Mouse (Mus musculus) MEL (cell line): ENCODE results near the gene Cox7a1.

Source experiments
- CTCF ChIP-seq, 3 experiments: IDR thresholded peaks in 2 of 3; conservative IDR thresholded peaks in 1 of 3; 2 replicates each; pipeline ENCODE4 v1.5.1; 2011 to 2012; ENCODE audit warnings: low read length in 3 of 3, low read depth in 2 of 3, mild to moderate bottlenecking in 2 of 3, improper control_type of control experiment in 1 of 3, inconsistent platforms in 1 of 3, mixed read lengths in 1 of 3, moderate library complexity in 1 of 3; ENCODE audit not compliant: control insufficient read depth in 1 of 3, insufficient read depth in 1 of 3, poor library complexity in 1 of 3, severe bottlenecking in 1 of 3
- ETS1 ChIP-seq: IDR thresholded peaks from 2 replicates; pipeline ENCODE4 v1.6.1; 2012; ENCODE audit warnings: low read depth, mild to moderate bottlenecking, inconsistent platforms, low read length, improper control_type of control experiment, moderate library complexity
- POLR2A ChIP-seq, 2 experiments: IDR thresholded peaks; 2 replicates each; pipeline ENCODE4 v1.6.1; 2011 to 2012; ENCODE audit warnings: low read length in 2 of 2, mild to moderate bottlenecking in 2 of 2, control low read depth in 1 of 2, improper control_type of control experiment in 1 of 2, low read depth in 1 of 2, moderate library complexity in 1 of 2; ENCODE audit not compliant: control insufficient read depth in 1 of 2, insufficient read depth in 1 of 2, poor library complexity in 1 of 2

GRCm38 (mm10) chr7:30176474-30176873, 7.5 kb upstream of the Cox7a1 start:
- no peak for TF ChIP-seq ETS1
- no peak for TF ChIP-seq POLR2A (IDR thresholded peaks at IDR 0.05; ENCODE audit: control insufficient read depth in 1 of 2, insufficient read depth in 1 of 2, low read depth in 1 of 2, low read length in 2 of 2, poor library complexity in 1 of 2)
- TF ChIP-seq CTCF (IDR thresholded peaks at IDR 0.05 in 2 of 3, conservative IDR thresholded peaks at IDR 0.05 in 1 of 3; ENCODE audit: control insufficient read depth in 1 of 3, insufficient read depth in 1 of 3, low read depth in 2 of 3, low read length in 3 of 3, poor library complexity in 1 of 3, severe bottlenecking in 1 of 3), result no peak
